Mouse (Mus musculus): ENCODE data around the gene Sspo.

Gene Sspo

GRCm38 (mm10) chr6:48447929-48448328 lies at the start of gene Sspo:
Gene Sspo (plus strand): TSS chr6:48448229.
- DNase-seq: no peak

- DNase-seq: no peak
Measured at GRCm38 (mm10) chr6:48399906-48400305, 48.1 kb upstream of the Sspo start.

- DNase-seq: no peak
Measured at GRCm38 (mm10) chr6:48404071-48404470, 44.0 kb upstream of the Sspo start.

- DNase-seq: no peak
Measured at GRCm38 (mm10) chr6:48409726-48410343, 38.2 kb upstream of the Sspo start.

- DNase-seq: no peak
Measured at GRCm38 (mm10) chr6:48410551-48410950, 37.5 kb upstream of the Sspo start.

- no peak for DNase-seq
Measured at GRCm38 (mm10) chr6:48411193-48412092, 36.6 kb upstream of the Sspo start.

GRCm38 (mm10) chr6:48412147-48412546 lies 35.9 kb upstream of the Sspo start:
- DNase-seq: no peak

- DNase-seq: no peak
Measured at GRCm38 (mm10) chr6:48412662-48413061, 35.4 kb upstream of the Sspo start.

GRCm38 (mm10) chr6:48413081-48413480 lies 34.9 kb upstream of the Sspo start:
- no peak for DNase-seq

- DNase-seq: no peak
Measured at GRCm38 (mm10) chr6:48414886-48415285, 33.1 kb upstream of the Sspo start.

- DNase-seq: no peak
Measured at GRCm38 (mm10) chr6:48415636-48416035, 32.4 kb upstream of the Sspo start.

GRCm38 (mm10) chr6:48416486-48416885 lies 31.5 kb upstream of the Sspo start:
- DNase-seq: no peak

- DNase-seq: no peak
Measured at GRCm38 (mm10) chr6:48420647-48421046, 27.4 kb upstream of the Sspo start.

- DNase-seq: no peak
Measured at GRCm38 (mm10) chr6:48423336-48423735, 24.7 kb upstream of the Sspo start.

- no peak for DNase-seq
Measured at GRCm38 (mm10) chr6:48424074-48424473, 24.0 kb upstream of the Sspo start.

- no peak for DNase-seq
Measured at GRCm38 (mm10) chr6:48426956-48427355, 21.1 kb upstream of the Sspo start.

- DNase-seq: no peak
Measured at GRCm38 (mm10) chr6:48428769-48429557, 19.1 kb upstream of the Sspo start.

GRCm38 (mm10) chr6:48430748-48431147 lies 17.3 kb upstream of the Sspo start:
- no peak for DNase-seq

GRCm38 (mm10) chr6:48432893-48433816 lies 14.9 kb upstream of the Sspo start:
- no peak for DNase-seq

GRCm38 (mm10) chr6:48434651-48435050 lies 13.4 kb upstream of the Sspo start:
- no peak for DNase-seq

GRCm38 (mm10) chr6:48435111-48435510 lies 12.9 kb upstream of the Sspo start:
- no peak for DNase-seq

GRCm38 (mm10) chr6:48435706-48436349 lies 12.2 kb upstream of the Sspo start:
- DNase-seq: no peak
